Mouse (Mus musculus) ES-E14 (cell line): ENCODE measurements around the gene Cdc25a.

Source experiments
- CHD2 ChIP-seq: IDR thresholded peaks from 2 replicates; pipeline ENCODE4 v1.6.1; 2014; ENCODE audit warnings: mild to moderate bottlenecking, low read depth, low read length, inconsistent platforms
- ZC3H11A ChIP-seq: IDR thresholded peaks from 2 replicates; pipeline ENCODE4 v1.6.1; 2012; ENCODE audit warnings: low read depth, mild to moderate bottlenecking, inconsistent platforms, low read length, borderline replicate concordance
- ZNF384 ChIP-seq: IDR thresholded peaks from 2 replicates; pipeline ENCODE4 v1.6.1; 2012; ENCODE audit warnings: low read depth, low read length, inconsistent platforms

GRCm38 (mm10) chr9:109849312-109849758 is 26.0 kb upstream of the Cdc25a start, which contains the start of gene Camp:
- no peak for TF ChIP-seq ZC3H11A
- no peak for TF ChIP-seq CHD2
- TF ChIP-seq ZNF384 = no peak
